Mouse (Mus musculus) heart, embryonic 13.5 days (tissue): ENCODE measurements around the gene Sstr4. TPM values are rescaled to one million over a fixed set of nuclear protein-coding genes. Genes with fewer than 3 reads are reported as not detected.
A peak's percentile ranks its signal among the peaks of the same experiment; 100 is the strongest.

Experiments used
- ATAC-seq: fragments of 200-750 bp; cut with Nextera tagmentation; 2 replicates; pipeline ENCODE4 v1.8.0; 2017; ENCODE audit warnings: moderate TSS enrichment; ENCODE audit not compliant: insufficient number of reproducible peaks, low FRiP score, low TSS enrichment; ENCODE audit errors: extremely low read depth
- H3K27ac ChIP-seq: fragments of 300-500 bp; sonication (generic); replicated peaks from 2 replicates; pipeline ENCODE4 v1.5.1; 2015; ENCODE audit warnings: moderate library complexity, mild to moderate bottlenecking, inconsistent platforms
- H3K27me3 ChIP-seq: fragments of 300-500 bp; sonication (generic); replicated peaks from 2 replicates; pipeline ENCODE4 v1.6.1; 2015; ENCODE audit warnings: mild to moderate bottlenecking, inconsistent platforms
- H3K36me3 ChIP-seq: fragments of 300-500 bp; sonication (generic); 2 replicates; pipeline ENCODE4 v1.6.1; 2015; ENCODE audit warnings: mild to moderate bottlenecking, inconsistent platforms
- H3K4me1 ChIP-seq: fragments of 300-500 bp; sonication (generic); 2 replicates; pipeline ENCODE4 v1.6.1; 2015; ENCODE audit warnings: inconsistent platforms
- H3K4me2 ChIP-seq: fragments of 300-500 bp; sonication (generic); 2 replicates; pipeline ENCODE4 v1.6.1; 2015; ENCODE audit warnings: inconsistent platforms, mild to moderate bottlenecking, moderate library complexity
- H3K4me3 ChIP-seq: fragments of 300-500 bp; sonication (generic); 2 replicates; pipeline ENCODE4 v1.5.1; 2015; ENCODE audit warnings: moderate library complexity, mild to moderate bottlenecking, inconsistent platforms
- H3K9ac ChIP-seq: fragments of 300-500 bp; sonication (generic); 2 replicates; pipeline ENCODE4 v1.6.1; 2015; ENCODE audit warnings: inconsistent platforms, mild to moderate bottlenecking, moderate library complexity
- H3K9me3 ChIP-seq: fragments of 300-500 bp; sonication (generic); 2 replicates; pipeline ENCODE4 v1.6.1; 2016; ENCODE audit warnings: inconsistent platforms
- WGBS: fragments of 180-500 bp; shearing (Covaris S2); methylation state at CpG from one replicate; pipeline ENCODE4 v1.1.7; 2015; ENCODE audit warnings: mixed read lengths; 5-methylcytosine and 5-hydroxymethylcytosine counted together
- polyA plus RNA-seq: library from polyadenylated mRNA; unstranded; fragments of >200 nt; fragmentation: Nextera tagmentation; extraction: Ambion mirVana; gene quantifications from 2 replicates; pipeline ENCODE4 v1.2.1, GENCODE M21; 2015

Gene Sstr4
- polyA plus RNA-seq, 1 experiment from 2014 or later: 1.3 TPM

- Histone ChIP-seq H3K4me3 (no peak overlapping the region), H3K36me3 (no peaks in the 10 kb centered on the region), H3K4me1 (peaks cover 29% of the 10 kb centered on the region), H3K9me3 (no peaks in the 10 kb centered on the region), H3K27me3 (peaks cover 48% of the 10 kb centered on the region), H3K9ac (no peak overlapping the region), H3K4me2 (no peak overlapping the region), H3K27ac (no peak overlapping the region)
- WGBS: 62% methylated on average over 10 of the region's 10 CpGs
- ATAC-seq: no peak; the same call in 1 of the 2 replicates
These were observed 19.6 kb upstream of the Sstr4 start for GRCm38 (mm10) chr2:148375326-148376150.

GRCm38 (mm10) chr2:148378817-148379342 is 16.3 kb upstream of the Sstr4 start:
- no peak for ATAC-seq
- H3K4me3 ChIP-seq: no peak overlapping the region
- peaks cover 63% of the 10 kb centered on the region for H3K27me3 ChIP-seq

GRCm38 (mm10) chr2:148379899-148380413 is 15.2 kb upstream of the Sstr4 start:
- H3K9me3 ChIP-seq: no peaks in the 10 kb centered on the region
- no peaks in the 10 kb centered on the region; the same call in 1 of the 2 replicates for H3K4me1 ChIP-seq
- no peak overlapping the region for H3K9ac ChIP-seq
- 58% methylated on average over 1 of the region's 1 CpGs for WGBS
- H3K27me3 ChIP-seq: peaks cover 63% of the 10 kb centered on the region
- no peak overlapping the region for H3K4me3 ChIP-seq
- H3K27ac ChIP-seq: no peak overlapping the region
- ATAC-seq: no peak
- H3K36me3 ChIP-seq: no peaks in the 10 kb centered on the region
- no peak overlapping the region for H3K4me2 ChIP-seq

More at GRCm38 (mm10) chr2:148378817-148379342, 16.3 kb upstream of the Sstr4 start:
- 55% methylated on average over 1 of the region's 1 CpGs for WGBS
- no peaks in the 10 kb centered on the region for H3K36me3 ChIP-seq
- H3K4me2 ChIP-seq: no peak overlapping the region
- no peaks in the 10 kb centered on the region for H3K9me3 ChIP-seq
- no peak overlapping the region for H3K9ac ChIP-seq
- H3K27ac ChIP-seq: no peak overlapping the region
- H3K4me1 ChIP-seq: peaks cover 1% of the 10 kb centered on the region

- Histone ChIP-seq H3K9ac (no peak overlapping the region), H3K36me3 (no peaks in the 10 kb centered on the region), H3K4me3 (no peak overlapping the region), H3K27me3 (peaks cover 54% of the 10 kb centered on the region), H3K4me2 (no peak overlapping the region), H3K27ac (no peak overlapping the region), H3K9me3 (no peaks in the 10 kb centered on the region), H3K4me1 (no peaks in the 10 kb centered on the region)
- no peak for ATAC-seq
- WGBS: 76% methylated on average over 2 of the region's 2 CpGs
These were observed 14.1 kb upstream of the Sstr4 start for GRCm38 (mm10) chr2:148381076-148381475.

- Histone ChIP-seq H3K36me3 (no peaks in the 10 kb centered on the region), H3K4me2 (no peak overlapping the region), H3K4me3 (no peak overlapping the region), H3K9ac (no peak overlapping the region), H3K4me1 (no peaks in the 10 kb centered on the region), H3K9me3 (no peaks in the 10 kb centered on the region), H3K27me3 (peaks cover 44% of the 10 kb centered on the region), H3K27ac (no peak overlapping the region)
- no peak for ATAC-seq
- WGBS: 82% methylated on average over 3 of the region's 3 CpGs
These were observed 8.7 kb upstream of the Sstr4 start for GRCm38 (mm10) chr2:148386476-148386875.

- Histone ChIP-seq H3K4me1 (no peaks in the 10 kb centered on the region), H3K27ac (no peak overlapping the region), H3K27me3 (peaks cover 40% of the 10 kb centered on the region), H3K9me3 (no peaks in the 10 kb centered on the region), H3K9ac (no peak overlapping the region), H3K4me2 (no peak overlapping the region), H3K4me3 (no peak overlapping the region), H3K36me3 (no peaks in the 10 kb centered on the region)
- 81% methylated on average over 2 of the region's 2 CpGs for WGBS
- ATAC-seq: no peak
These were observed 8.2 kb upstream of the Sstr4 start for GRCm38 (mm10) chr2:148386927-148387326.

GRCm38 (mm10) chr2:148387652-148388581 is 7.2 kb upstream of the Sstr4 start:
- H3K9me3 ChIP-seq: no peaks in the 10 kb centered on the region
- H3K27ac ChIP-seq: no peak overlapping the region
- no peak overlapping the region for H3K4me3 ChIP-seq
- 55% methylated on average over 6 of the region's 6 CpGs for WGBS
- H3K36me3 ChIP-seq: no peaks in the 10 kb centered on the region
- no peaks in the 10 kb centered on the region for H3K4me1 ChIP-seq
- no peak for ATAC-seq
- H3K27me3 ChIP-seq: peaks cover 43% of the 10 kb centered on the region
- H3K4me2 ChIP-seq: no peak overlapping the region
- no peak overlapping the region for H3K9ac ChIP-seq

- Histone ChIP-seq H3K4me2 (no peak overlapping the region), H3K9ac (no peak overlapping the region), H3K4me1 (peaks cover 32% of the 10 kb centered on the region), H3K9me3 (no peaks in the 10 kb centered on the region), H3K27me3 (peaks cover 63% of the 10 kb centered on the region), H3K4me3 (no peak overlapping the region), H3K27ac (no peak overlapping the region), H3K36me3 (no peaks in the 10 kb centered on the region)
- no peak for ATAC-seq
- 52% methylated on average over 1 of the region's 1 CpGs for WGBS
These were observed 2.0 kb upstream of the Sstr4 start for GRCm38 (mm10) chr2:148393149-148393548.

- Histone ChIP-seq H3K27me3 (peaks cover 69% of the 10 kb centered on the region), H3K4me2 (no peak overlapping the region), H3K9ac (no peak overlapping the region), H3K36me3 (no peaks in the 10 kb centered on the region), H3K4me3 (no peak overlapping the region), H3K9me3 (no peaks in the 10 kb centered on the region), H3K4me1 (peaks cover 34% of the 10 kb centered on the region), H3K27ac (no peak overlapping the region)
- no peak for ATAC-seq
These were observed 1.3 kb upstream of the Sstr4 start for GRCm38 (mm10) chr2:148393846-148394245.

- peaks cover 34% of the 10 kb centered on the region for H3K4me1 ChIP-seq
- H3K36me3 ChIP-seq: no peaks in the 10 kb centered on the region
- H3K4me3 ChIP-seq: no peak overlapping the region
- peak overlapping the region; percentile 100 for H3K4me2 ChIP-seq
- H3K27me3 ChIP-seq: peaks cover 72% of the 10 kb centered on the region
- 63% methylated on average over 10 of the region's 10 CpGs for WGBS
- no peak overlapping the region for H3K9ac ChIP-seq
- H3K27ac ChIP-seq: no peak overlapping the region
- H3K9me3 ChIP-seq: no peaks in the 10 kb centered on the region
- no peak for ATAC-seq
These were observed 1.1 kb downstream of the Sstr4 start for GRCm38 (mm10) chr2:148396209-148396608.
